In the genomic region with DNA sequence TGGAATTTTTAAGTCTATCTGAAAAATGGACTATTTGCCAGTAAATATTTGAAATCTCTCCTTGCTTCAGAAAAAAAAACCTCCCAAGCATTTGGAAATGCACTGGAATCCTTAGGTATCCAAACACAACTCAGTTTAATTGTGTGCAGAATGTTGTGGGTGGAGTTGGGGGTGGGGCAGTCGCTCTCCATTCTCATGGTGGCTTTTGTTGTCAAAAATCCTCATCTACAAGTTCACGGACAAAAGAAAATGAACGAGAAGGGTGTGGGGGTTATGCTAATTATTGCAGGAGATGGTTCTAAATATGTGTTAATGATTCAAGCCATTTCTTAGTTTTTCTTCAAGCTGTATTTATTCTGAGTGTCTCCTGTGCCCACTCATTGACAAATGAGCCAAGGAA, we compare ENCODE assay signal across 14 mouse cellular contexts. TPM values are rescaled to one million over a fixed set of nuclear protein-coding genes. Genes with fewer than 3 reads are reported as not detected.
A peak's percentile ranks its signal among the peaks of the same experiment; 100 is the strongest.
DNase-seq lines count a peak whose midpoint lies in the region; ATAC-seq and TF ChIP-seq lines count a peak whose summit lies in the region.
"Had no signal": no experiment of that assay in that cellular context is flagged by ENCODE, and none has a peak within 500 bp of the region (broad histone marks: within the 10 kb centered on the region; RNA-seq: fewer than 3 reads in every experiment).

No protein-coding gene starts in this region.

- TF ChIP-seq CTCF in layer of hippocampus, adult 2 months (conservative IDR thresholded peaks at IDR 0.05): no peak

- no peaks in the 10 kb centered on the region for H3K9me3 ChIP-seq in forebrain, embryonic 16.5 days (ENCODE audit: control insufficient read depth, low read length)
- H3K9me3 ChIP-seq in midbrain, embryonic 10.5 days (replicated peaks): no peaks in the 10 kb centered on the region
- H3K9me3 ChIP-seq in neural tube, embryonic 14.5 days (ENCODE audit: control insufficient read depth, low read length): no peaks in the 10 kb centered on the region
- no peaks in the 10 kb centered on the region for H3K9me3 ChIP-seq in heart, embryonic 12.5 days (replicated peaks)
- H3K9me3 ChIP-seq: limb, embryonic 12.5 days had no signal

- peaks cover 29% of the 10 kb centered on the region for H3K4me1 ChIP-seq in forebrain, embryonic 16.5 days (replicated peaks; ENCODE audit: control insufficient read depth, insufficient read depth, low read length)
- H3K4me1 ChIP-seq in midbrain, embryonic 10.5 days: peaks cover 36% of the 10 kb centered on the region
- peaks cover 18% of the 10 kb centered on the region for H3K4me1 ChIP-seq in neural tube, embryonic 14.5 days (ENCODE audit: control insufficient read depth, insufficient read depth, low read length)
- H3K4me1 ChIP-seq in heart, embryonic 12.5 days (replicated peaks): no peaks in the 10 kb centered on the region
- H3K4me1 ChIP-seq: limb, embryonic 12.5 days had no signal

- no peak overlapping the region for H3K9ac ChIP-seq in forebrain, embryonic 16.5 days (replicated peaks; ENCODE audit: low read depth, low read length)
- H3K9ac ChIP-seq in neural tube, embryonic 14.5 days (replicated peaks; ENCODE audit: low read depth, low read length): no peak overlapping the region
- H3K9ac ChIP-seq in heart, embryonic 12.5 days: no peak overlapping the region
- H3K9ac ChIP-seq: limb, embryonic 12.5 days had no signal

- peak overlapping the region; percentile 11; the same call in 1 of the 2 replicates for H3K4me3 ChIP-seq in layer of hippocampus, adult 2 months
- no peak overlapping the region for H3K4me3 ChIP-seq in forebrain, embryonic 16.5 days (replicated peaks; ENCODE audit: low read length)
- H3K4me3 ChIP-seq in midbrain, embryonic 10.5 days: no peak overlapping the region; the same call in 1 of the 2 replicates
- H3K4me3 ChIP-seq in neural tube, embryonic 14.5 days (ENCODE audit: low read depth, low read length): no peak overlapping the region
- H3K4me3 ChIP-seq in heart, embryonic 12.5 days: no peak overlapping the region
- H3K4me3 ChIP-seq: limb, embryonic 12.5 days had no signal

- peak overlapping the region; percentile 33 for H3K4me2 ChIP-seq in forebrain, embryonic 16.5 days (ENCODE audit: low read length)
- H3K4me2 ChIP-seq in neural tube, embryonic 14.5 days (ENCODE audit: low read depth, low read length): peak overlapping the region; percentile 16; the same call in 1 of the 2 replicates
- H3K4me2 ChIP-seq in heart, embryonic 12.5 days: no peak overlapping the region
- H3K4me2 ChIP-seq: heart, embryonic 11.5 days; limb, embryonic 12.5 days had no signal

- no peak for DNase-seq in layer of hippocampus, adult 2 months (ENCODE audit: low spot score in 2 of 2)
- DNase-seq in layer of hippocampus, postnatal 10 days (ENCODE audit: low spot score in 2 of 2): no peak
- no peak for DNase-seq in midbrain, embryonic 10.5 days (ENCODE audit: low spot score)
- DNase-seq in frontal cortex, adult 2 months (ENCODE audit: extremely low spot score in 1 of 2, low spot score in 1 of 2): no peak
- DNase-seq in testis, postnatal 14 days (ENCODE audit: low spot score): no peak
- DNase-seq: adrenal gland, postnatal 10 days; gastrocnemius, postnatal 10 days had no signal

- H3K36me3 ChIP-seq in forebrain, embryonic 16.5 days (ENCODE audit: control insufficient read depth, insufficient read depth): no peaks in the 10 kb centered on the region
- no peaks in the 10 kb centered on the region for H3K36me3 ChIP-seq in midbrain, embryonic 10.5 days
- H3K36me3 ChIP-seq in neural tube, embryonic 14.5 days (ENCODE audit: control insufficient read depth, insufficient read depth, low read length): no peaks in the 10 kb centered on the region
- no peaks in the 10 kb centered on the region for H3K36me3 ChIP-seq in heart, embryonic 12.5 days
- H3K36me3 ChIP-seq: limb, embryonic 12.5 days had no signal

- H3K27me3 ChIP-seq in forebrain, embryonic 16.5 days (replicated peaks; ENCODE audit: control insufficient read depth, insufficient read depth, low read length): no peaks in the 10 kb centered on the region
- no peaks in the 10 kb centered on the region for H3K27me3 ChIP-seq in midbrain, embryonic 10.5 days (ENCODE audit: low read depth, poor library complexity, severe bottlenecking)
- no peaks in the 10 kb centered on the region for H3K27me3 ChIP-seq in neural tube, embryonic 14.5 days (ENCODE audit: control insufficient read depth, insufficient read depth, low read length)
- no peaks in the 10 kb centered on the region for H3K27me3 ChIP-seq in heart, embryonic 12.5 days (replicated peaks)
- H3K27me3 ChIP-seq: limb, embryonic 12.5 days had no signal

- H3K27ac ChIP-seq in layer of hippocampus, adult 2 months: peak overlapping the region; percentile 90
- peak overlapping the region; percentile 95 for H3K27ac ChIP-seq in forebrain, embryonic 16.5 days (ENCODE audit: low read length)
- H3K27ac ChIP-seq in midbrain, embryonic 10.5 days (replicated peaks): peak overlapping the region; percentile 75
- H3K27ac ChIP-seq in neural tube, embryonic 14.5 days (ENCODE audit: low read depth, low read length): peak overlapping the region; percentile 85
- no peak overlapping the region for H3K27ac ChIP-seq in heart, embryonic 12.5 days (ENCODE audit: poor library complexity, severe bottlenecking)
- H3K27ac ChIP-seq: limb, embryonic 12.5 days had no signal

- ATAC-seq in forebrain, embryonic 16.5 days: peak; percentile 19; the same call in 1 of the 2 replicates
- ATAC-seq in neural tube, embryonic 14.5 days (ENCODE audit: low read depth): peak; percentile 50
- ATAC-seq in heart, embryonic 12.5 days (ENCODE audit: insufficient number of reproducible peaks, low FRiP score): no peak

- WGBS in forebrain, embryonic 16.5 days: 7% methylated on average over 3 of the region's 3 CpGs
- WGBS in midbrain, embryonic 10.5 days: 28% methylated on average over 3 of the region's 3 CpGs
- 17% methylated on average over 3 of the region's 3 CpGs for WGBS in neural tube, embryonic 14.5 days
- 66% methylated on average over 3 of the region's 3 CpGs for WGBS in heart, embryonic 12.5 days

RNA-seq across cellular contexts. Expression of a gene that starts 49.6 kb away (rescaled TPM):
- total RNA-seq in layer of hippocampus, adult 2 months (2021): 100 to 1,000 TPM; 470 to 471 TPM
- 100 to 1,000 TPM; 298 to 310 TPM for total RNA-seq in layer of hippocampus, postnatal 10 days (2021)
- 90.9 and 96.2 TPM in 2 replicates for polyA plus RNA-seq in forebrain, embryonic 16.5 days (2015; fragmentation: Nextera tagmentation; extraction: Ambion mirVana)
- 14.9 and 36.6 TPM in 2 replicates for polyA plus RNA-seq in midbrain, embryonic 10.5 days (2016; fragmentation: Nextera tagmentation; extraction: Ambion mirVana)
- 106 and 115 TPM in 2 replicates for polyA plus RNA-seq in neural tube, embryonic 14.5 days (2014; fragmentation: Nextera tagmentation; extraction: Ambion mirVana)
- 120 and 124 TPM in 2 replicates for polyA plus RNA-seq in frontal cortex, adult 2 months (2012; rRNA removed)
- polyA plus RNA-seq in heart, embryonic 12.5 days (2016; fragmentation: Nextera tagmentation; extraction: Ambion mirVana): 0.31 and 0.49 TPM in 2 replicates
- total RNA-seq: hematopoietic stem cell, adult 5-6 weeks had no signal
- polyA plus RNA-seq: liver, embryonic 16.5 days had no signal

Comparison
In these comparisons a context has a peak if more than half of its experiments do, and no peak if none do; other contexts are left out.
1. RNA of a gene that starts 49.6 kb away (polyA plus RNA-seq): 120 to 124 TPM in frontal cortex, adult 2 months, 106 to 115 TPM in neural tube, embryonic 14.5 days, 90.9 to 96.2 TPM in forebrain, embryonic 16.5 days and 14.9 to 36.6 TPM in midbrain, embryonic 10.5 days; 0.31 to 0.49 TPM in heart, embryonic 12.5 days; every median in the first group is over 10 times any median in the second.